Mouse (Mus musculus): ENCODE results near the gene Llcfc1.

GRCm38 (mm10) chr6:41662320-41662719, 21.9 kb upstream of the Llcfc1 start:
- TF ChIP-seq CTCF (IDR thresholded peaks at IDR 0.05) (peak; percentile 39), EP300 (IDR thresholded peaks at IDR 0.05; ENCODE audit: insufficient read depth, low read depth, low read length) (no peak), POLR2A (IDR thresholded peaks at IDR 0.05; ENCODE audit: insufficient read depth, low read depth, low read length) (no peak)
